14 mouse cellular contexts compared by ENCODE assay signal in the genomic region with DNA sequence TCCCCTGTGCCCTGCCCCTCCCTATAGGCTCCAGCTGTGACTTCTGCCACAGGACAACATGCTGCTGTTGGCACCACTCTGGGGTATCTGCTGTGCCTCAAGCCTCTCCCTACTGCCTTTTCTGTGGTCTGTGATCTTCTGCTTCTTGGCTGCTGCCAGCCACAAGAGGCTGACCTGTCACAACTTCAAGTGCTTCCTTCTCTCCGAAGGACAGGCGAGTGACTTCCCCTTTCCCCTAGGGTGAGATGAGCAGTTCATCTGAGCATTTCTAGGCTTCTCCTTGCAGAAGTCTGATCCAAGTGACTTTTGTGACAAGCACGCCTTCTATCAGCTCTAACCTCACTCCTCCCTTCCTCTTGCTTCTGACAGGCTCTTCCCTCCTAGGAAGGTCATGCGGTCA. TPM values are rescaled to one million over a fixed set of nuclear protein-coding genes. Genes with fewer than 3 reads are reported as not detected.
A peak's percentile ranks its signal among the peaks of the same experiment; 100 is the strongest.
DNase-seq lines count a peak whose midpoint lies in the region; ATAC-seq and TF ChIP-seq lines count a peak whose summit lies in the region.
"Had no signal": no experiment of that assay in that cellular context is flagged by ENCODE, and none has a peak within 500 bp of the region (broad histone marks: within the 10 kb centered on the region; RNA-seq: fewer than 3 reads in every experiment).

No protein-coding gene starts in this region.

- no peaks in the 10 kb centered on the region for H3K9me3 ChIP-seq in liver, embryonic 13.5 days (replicated peaks)
- H3K9me3 ChIP-seq in midbrain, embryonic 13.5 days, result no peaks in the 10 kb centered on the region
- no peaks in the 10 kb centered on the region for H3K9me3 ChIP-seq in forebrain, embryonic 13.5 days (replicated peaks)

- H3K27ac ChIP-seq in bone marrow macrophage, adult 2 months (ENCODE audit: insufficient read depth, low read depth, low read length), result peak overlapping the region; percentile 84
- H3K27ac ChIP-seq in liver, embryonic 13.5 days, result peak overlapping the region; percentile 64
- H3K27ac ChIP-seq in midbrain, embryonic 13.5 days, result no peak overlapping the region
- H3K27ac ChIP-seq in forebrain, embryonic 13.5 days, result no peak overlapping the region

- H3K4me1 ChIP-seq in bone marrow macrophage, adult 2 months (ENCODE audit: control insufficient read depth, insufficient read depth, low read length), result peaks cover 76% of the 10 kb centered on the region
- peaks cover 92% of the 10 kb centered on the region for H3K4me1 ChIP-seq in liver, embryonic 13.5 days (replicated peaks)
- H3K4me1 ChIP-seq in midbrain, embryonic 13.5 days (replicated peaks), result no peaks in the 10 kb centered on the region
- H3K4me1 ChIP-seq in forebrain, embryonic 13.5 days, result no peaks in the 10 kb centered on the region

- no peaks in the 10 kb centered on the region for H3K36me3 ChIP-seq in liver, embryonic 13.5 days
- H3K36me3 ChIP-seq in midbrain, embryonic 13.5 days, result no peaks in the 10 kb centered on the region
- no peaks in the 10 kb centered on the region for H3K36me3 ChIP-seq in forebrain, embryonic 13.5 days (ENCODE audit: poor library complexity, severe bottlenecking)

- H3K4me3 ChIP-seq in bone marrow macrophage, adult 2 months (ENCODE audit: insufficient read depth, low read length), result peak overlapping the region; percentile 15; the same call in 1 of the 2 replicates
- H3K4me3 ChIP-seq in liver, embryonic 13.5 days (replicated peaks), result no peak overlapping the region
- H3K4me3 ChIP-seq in midbrain, embryonic 13.5 days (replicated peaks), result no peak overlapping the region
- H3K4me3 ChIP-seq in forebrain, embryonic 13.5 days, result no peak overlapping the region

- TF ChIP-seq POLR2A in bone marrow macrophage, adult 2 months (IDR thresholded peaks at IDR 0.05; ENCODE audit: borderline replicate concordance, low read depth, low read length), result no peak

- DNase-seq in heart, adult 18-20 months, result peak; percentile 42 to 72
- DNase-seq in heart, adult 8-10 months (ENCODE audit: low spot score), result no peak
- peak; percentile 33 for DNase-seq in liver, embryonic 13.5 days
- peak; percentile 22 for DNase-seq in naive thymus-derived CD4-positive, alpha-beta T cell, adult 2 months (ENCODE audit: low read depth)
- DNase-seq in testis, postnatal 10 days (ENCODE audit: low spot score), result no peak
- DNase-seq: cerebellum, adult 18-20 months; gastrocnemius, postnatal 10 days; layer of hippocampus, postnatal 36 days had no signal

- no peaks in the 10 kb centered on the region for H3K27me3 ChIP-seq in liver, embryonic 13.5 days
- H3K27me3 ChIP-seq in midbrain, embryonic 13.5 days, result no peaks in the 10 kb centered on the region
- no peaks in the 10 kb centered on the region for H3K27me3 ChIP-seq in forebrain, embryonic 13.5 days
- H3K27me3 ChIP-seq: CH12.LX had no signal

- no peak for TF ChIP-seq CTCF in bone marrow macrophage, adult 2 months (IDR thresholded peaks at IDR 0.05; ENCODE audit: low read depth, low read length)

- 10% methylated on average over 4 of the region's 4 CpGs for WGBS in liver, embryonic 13.5 days (ENCODE audit: insufficient replicate concordance)
- 86% methylated on average over 4 of the region's 4 CpGs for WGBS in midbrain, embryonic 13.5 days
- WGBS in forebrain, embryonic 13.5 days, result 86% methylated on average over 4 of the region's 4 CpGs

- H3K9ac ChIP-seq in liver, embryonic 13.5 days, result peak overlapping the region; percentile 11; the same call in 1 of the 2 replicates
- H3K9ac ChIP-seq in midbrain, embryonic 13.5 days (replicated peaks), result no peak overlapping the region
- H3K9ac ChIP-seq in forebrain, embryonic 13.5 days, result no peak overlapping the region

- H3K4me2 ChIP-seq in liver, embryonic 13.5 days, result peak overlapping the region; percentile 23
- H3K4me2 ChIP-seq in midbrain, embryonic 13.5 days (replicated peaks), result no peak overlapping the region
- H3K4me2 ChIP-seq in forebrain, embryonic 13.5 days, result no peak overlapping the region

- ATAC-seq in liver, embryonic 13.5 days (ENCODE audit: low read depth), result peak; percentile 55
- ATAC-seq in midbrain, embryonic 13.5 days, result no peak
- no peak for ATAC-seq in forebrain, embryonic 13.5 days
- ATAC-seq: activated CD4-positive, CD25-positive, alpha-beta regulatory T cell, adult 4 months; intestine, postnatal 0 days had no signal

RNA-seq across cellular contexts. Expression of a gene that starts 34.1 kb away (rescaled TPM):
- total RNA-seq in heart, adult 18-20 months (2021), result 10 to 100 TPM; 49.3 to 51.0 TPM
- total RNA-seq in heart, adult 8-10 months (2022), result 10 to 100 TPM; 48.4 to 53.0 (median 51.7) TPM
- 34.9 and 39.0 TPM in 2 replicates for polyA plus RNA-seq in bone marrow macrophage, adult 2 months (2012; ENCODE audit: insufficient read depth, insufficient read length, missing spikeins)
- 7.9 and 9.7 TPM in 2 replicates for polyA plus RNA-seq in liver, embryonic 13.5 days (2015; fragmentation: Nextera tagmentation; extraction: Ambion mirVana)
- polyA plus RNA-seq in midbrain, embryonic 13.5 days (2015; fragmentation: Nextera tagmentation; extraction: Ambion mirVana), result 3.6 and 4.7 TPM in 2 replicates
- 4.2 and 5.2 TPM in 2 replicates for polyA plus RNA-seq in forebrain, embryonic 13.5 days (2015; fragmentation: Nextera tagmentation; extraction: Ambion mirVana)

Comparison
In these comparisons a context has a peak if more than half of its experiments do, and no peak if none do; other contexts are left out.
1. DNase-seq: peak in heart, adult 18-20 months (2 of 2), liver, embryonic 13.5 days (single experiment) and naive thymus-derived CD4-positive, alpha-beta T cell, adult 2 months (single experiment); none in heart, adult 8-10 months (single experiment) and testis, postnatal 10 days (single experiment).
2. H3K27ac ChIP-seq: peak in bone marrow macrophage, adult 2 months (single experiment) and liver, embryonic 13.5 days (single experiment); none in midbrain, embryonic 13.5 days (single experiment) and forebrain, embryonic 13.5 days (single experiment).